Mouse (Mus musculus) adrenal gland, adult 10 weeks (tissue): ENCODE data around the gene Senp1. TPM values are rescaled to one million over a fixed set of nuclear protein-coding genes. Genes with fewer than 3 reads are reported as not detected.

ENCODE experiments used
- polyA plus RNA-seq: library from polyadenylated mRNA; stranded (reverse); fragments of 350-450 nt; fragmentation: Illumina TruSeq; extraction: RNeasy Lipid Tissue Mini Kit (QIAGEN cat#74804); gene quantifications from one replicate; pipeline ENCODE4 v1.2.3, GENCODE M21; 2014; ENCODE audit warnings: low read depth, low replicate concordance

Gene Senp1
- polyA plus RNA-seq, result 36.2 TPM

DNA sequence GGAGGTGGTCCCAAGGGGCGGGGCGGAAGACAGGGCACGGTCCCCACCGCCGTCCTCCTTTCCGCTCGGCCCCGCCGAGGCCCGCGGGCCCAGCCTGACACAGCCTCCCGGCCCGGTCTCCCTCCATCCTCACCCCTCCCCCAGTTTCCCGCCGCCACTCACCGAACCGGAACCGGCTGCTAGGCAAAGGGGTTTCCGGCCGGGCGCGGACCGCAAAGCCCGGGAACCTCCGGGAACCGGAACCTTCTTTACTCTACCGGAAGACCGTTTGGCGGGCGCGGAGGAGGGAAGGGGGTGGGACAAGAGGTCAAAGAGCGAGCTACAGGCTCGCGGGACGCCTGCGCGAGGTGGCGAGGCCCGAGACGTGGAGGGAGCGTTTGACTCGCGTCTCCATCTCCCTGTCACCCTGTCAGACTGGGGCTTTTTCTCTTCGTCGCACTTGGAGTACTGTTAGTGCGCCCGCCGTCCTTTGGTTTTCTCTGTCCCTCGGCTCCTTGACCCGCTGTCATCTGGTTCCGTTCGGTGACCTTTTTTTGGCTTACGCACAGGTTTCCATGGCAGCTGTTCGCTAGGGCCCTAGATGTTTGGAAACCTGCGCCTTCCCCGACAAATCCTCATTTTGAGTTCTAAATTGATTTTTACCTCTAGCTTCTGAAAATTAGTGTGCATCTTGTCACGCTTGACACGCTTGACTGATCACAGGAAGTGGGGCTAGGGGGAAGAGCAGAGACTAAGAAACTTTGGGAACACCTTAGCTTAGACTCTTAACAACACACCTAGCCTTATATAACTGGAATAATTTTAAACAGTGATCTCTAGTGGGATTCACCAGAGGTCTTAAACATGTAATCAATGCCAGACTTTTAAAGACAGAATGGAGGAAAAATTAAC, at the start of gene Senp1:
Gene Senp1 (minus strand): TSS at position 624 of the 891 bp plus-strand sequence.

DNA sequence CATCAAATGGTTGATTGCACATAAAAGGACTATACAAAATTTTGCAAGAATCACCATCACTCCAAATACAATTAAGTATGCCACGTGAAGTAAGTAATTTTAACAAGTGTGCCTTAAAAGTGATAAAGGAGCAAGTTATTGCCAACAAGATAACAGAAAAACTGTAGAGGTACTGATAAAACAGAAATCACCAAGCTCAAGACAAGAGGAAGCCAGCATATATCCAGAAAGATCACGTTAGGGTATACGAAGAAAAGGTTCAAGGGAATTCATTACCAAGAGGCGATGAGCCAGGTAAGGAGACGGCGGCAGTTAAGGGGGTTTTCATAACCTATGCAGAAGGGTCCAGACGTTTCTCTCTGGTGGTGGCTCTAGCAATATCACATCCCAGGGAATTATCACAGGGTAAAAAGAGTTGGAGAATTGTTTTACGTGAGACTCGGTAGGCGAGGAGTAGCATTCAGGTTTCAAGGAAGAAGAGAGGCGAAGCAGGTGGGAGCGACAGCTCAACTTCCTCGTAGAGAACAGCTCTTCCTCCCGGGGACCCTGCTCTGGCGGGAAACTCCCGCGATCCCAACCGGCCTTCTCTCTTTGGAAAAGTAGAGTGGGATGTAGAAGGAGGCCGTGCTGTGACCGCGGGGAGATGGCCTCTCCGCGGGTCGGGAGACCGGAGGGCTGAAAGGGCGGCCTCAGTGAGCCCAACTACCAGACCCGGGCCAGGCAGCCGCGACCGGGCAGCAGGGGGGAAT, 998 bp downstream of the Senp1 start, which contains the start of gene Pfkm:
Gene Pfkm (plus strand): TSS at position 218 of the 749 bp plus-strand sequence.

DNA sequence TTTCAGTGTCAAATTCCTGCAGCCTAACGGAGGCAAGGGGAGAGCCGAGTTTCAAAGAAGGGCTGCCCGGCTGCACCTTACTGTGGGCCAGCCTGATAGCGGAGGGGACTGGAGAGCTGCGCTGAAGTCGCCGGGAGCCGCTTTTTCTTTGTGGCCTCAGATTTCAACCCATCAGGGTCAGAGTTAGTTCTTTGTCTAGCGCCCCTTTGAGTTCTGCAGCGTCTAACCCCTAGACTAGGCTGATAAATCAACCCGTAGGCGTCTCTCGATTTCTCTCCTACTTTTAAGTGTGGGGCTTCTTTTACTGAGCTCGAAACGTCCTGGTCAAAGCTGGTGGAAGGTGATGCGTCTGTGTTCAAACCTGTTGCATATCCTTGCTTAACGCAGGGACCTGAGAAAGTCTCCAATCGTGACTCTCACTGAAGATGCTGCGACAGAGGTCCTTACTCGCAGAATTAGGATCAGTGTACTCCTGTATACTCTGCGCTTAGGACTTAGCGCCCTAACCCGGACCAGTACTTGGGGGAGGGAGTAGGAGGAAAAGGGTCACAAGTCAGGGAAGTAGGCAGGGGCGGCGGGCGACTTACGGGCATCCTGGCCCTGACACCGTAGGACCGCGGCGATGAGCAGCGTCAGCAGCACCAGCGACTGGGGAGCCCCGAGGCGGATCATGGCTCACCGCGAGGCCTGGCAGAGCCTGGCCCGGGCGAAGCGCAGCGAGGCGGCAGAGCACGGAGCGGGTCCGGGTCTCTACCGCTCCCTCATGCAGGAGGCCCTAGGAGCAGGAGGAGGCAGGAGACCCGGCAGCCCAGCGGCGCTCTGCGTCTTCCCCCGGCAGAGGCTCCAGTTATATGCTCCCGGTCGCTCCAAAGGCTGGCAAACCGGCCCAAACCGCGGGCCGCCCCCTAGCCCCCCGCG, 89.5 kb downstream of the Senp1 start, which contains the start of gene Col2a1:
Gene Col2a1 (minus strand): TSS at position 874 of the 918 bp plus-strand sequence.

Other genes starting within 250 kb of the Senp1 start
- gene Hdac7, start 249.2 kb downstream of the Senp1 start, polyA plus RNA-seq, result 4.1 TPM
- 3.0 TPM for gene Vdr, start 183.1 kb downstream of the Senp1 start, polyA plus RNA-seq
- 17.1 TPM for gene Tmem106c, start 129.5 kb downstream of the Senp1 start, polyA plus RNA-seq
- gene Col2a1, start 89.0 kb downstream of the Senp1 start, polyA plus RNA-seq, result not detected
- 11.9 TPM for gene Pfkm, start 1.2 kb downstream of the Senp1 start, polyA plus RNA-seq
- gene Asb8, start 71.9 kb upstream of the Senp1 start, polyA plus RNA-seq, result 29.8 TPM
- not detected for gene Ccdc184, start 73.4 kb upstream of the Senp1 start, polyA plus RNA-seq
- gene Olfr288, start 101.8 kb upstream of the Senp1 start, polyA plus RNA-seq, result not detected
- gene Gm44579, start 127.2 kb upstream of the Senp1 start, polyA plus RNA-seq, result not detected
- gene Olfr287, start 127.3 kb upstream of the Senp1 start, polyA plus RNA-seq, result not detected
- not detected for gene Olfr286, start 140.7 kb upstream of the Senp1 start, polyA plus RNA-seq
- gene H1fnt, start 163.5 kb upstream of the Senp1 start, polyA plus RNA-seq, result not detected
- gene Zfp641, start 202.4 kb upstream of the Senp1 start, polyA plus RNA-seq, result 3.4 TPM
- not detected for gene Olfr285, start 223.6 kb upstream of the Senp1 start, polyA plus RNA-seq
- not detected for gene Olfr284, start 247.2 kb upstream of the Senp1 start, polyA plus RNA-seq